Mouse (Mus musculus) cerebellum, adult 9-10 months (tissue): ENCODE results near the gene Tex2.
A peak's percentile ranks its signal among the peaks of the same experiment; 100 is the strongest.
"Not testable (repeated sequence)": the region's sequence is repeated elsewhere in the genome, so short reads cannot be mapped to it uniquely, and the experiment has no call there.

Experiments
- DNase-seq: peaks from one replicate; pipeline ENCODE4 v3.0.0; 2022

Tex2 gene

DNA sequence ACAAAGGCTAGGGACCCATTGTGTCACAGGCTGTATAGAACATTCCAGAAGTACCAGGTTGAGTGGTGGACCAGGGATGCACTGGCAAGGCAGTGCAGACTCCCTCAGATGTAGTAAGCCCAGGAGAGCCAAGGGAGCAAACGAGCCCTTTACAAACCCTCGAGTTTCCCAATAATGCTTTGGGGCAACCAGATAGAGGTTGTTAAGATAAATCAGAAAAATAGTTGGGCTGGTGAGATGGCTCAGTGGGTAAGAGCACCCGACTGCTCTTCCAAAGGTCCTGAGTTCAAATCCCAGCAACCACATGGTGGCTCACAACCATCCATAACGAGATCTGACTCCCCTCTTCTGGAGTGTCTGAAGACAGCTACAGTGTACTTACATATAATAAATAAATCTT is 5.5 kb upstream of the Tex2 start:
- not testable (repeated sequence) for DNase-seq

DNA sequence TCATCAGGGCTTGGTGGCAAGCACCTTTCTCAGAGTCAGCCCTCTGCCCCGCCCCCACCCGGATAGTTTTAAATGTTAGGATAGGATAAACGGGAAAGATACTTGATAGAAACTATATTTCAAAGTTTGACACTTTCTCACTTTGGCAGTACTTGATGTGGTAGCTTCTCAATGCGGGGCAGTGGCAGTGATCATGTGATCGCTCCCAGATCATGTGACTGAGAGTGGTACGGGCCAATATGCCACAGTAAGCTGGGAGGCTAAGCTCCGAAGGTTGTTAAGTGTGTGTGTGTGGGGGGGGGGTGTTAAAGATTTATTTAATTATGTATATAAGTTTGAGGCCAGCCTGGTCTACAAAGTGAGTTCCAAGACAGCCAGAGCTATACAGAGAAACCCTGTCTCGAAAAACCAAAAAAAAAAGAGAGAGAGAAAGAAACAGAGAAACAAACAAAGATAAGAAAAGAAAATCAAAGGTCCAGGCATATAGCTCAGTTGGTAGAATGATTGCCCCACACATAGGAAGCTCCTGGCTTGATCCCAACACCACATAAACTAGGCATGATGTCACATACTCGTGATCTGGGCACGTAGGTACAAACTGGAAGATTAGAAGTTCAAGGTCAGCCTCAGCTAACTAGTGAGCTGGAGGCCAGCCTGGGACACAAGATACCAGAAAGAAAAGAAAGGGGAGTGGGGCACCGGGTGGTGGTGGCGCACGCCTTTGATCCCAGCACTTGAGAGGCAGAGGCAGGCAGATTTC is 4.8 kb upstream of the Tex2 start:
- DNase-seq = no peak

DNA sequence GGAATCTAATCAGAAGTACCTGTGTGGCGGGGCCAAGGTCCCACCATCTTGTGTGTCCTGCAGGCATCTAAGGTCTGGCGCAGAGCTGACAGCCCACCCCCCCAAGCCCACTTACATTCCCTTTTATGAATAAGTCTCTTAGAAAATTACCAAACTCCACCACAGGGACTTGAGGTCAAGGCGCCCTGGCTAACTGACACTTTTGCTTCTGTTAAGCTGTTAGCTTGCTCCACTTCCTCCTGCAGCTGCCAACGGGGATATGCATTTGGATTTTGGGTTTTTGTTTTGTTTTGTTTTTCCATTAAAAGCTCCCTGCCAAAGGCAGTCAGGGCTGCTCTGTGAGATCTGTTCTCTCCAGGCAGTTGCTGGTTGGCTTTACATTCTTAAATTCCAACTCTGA is 2.3 kb upstream of the Tex2 start:
- no peak for DNase-seq

DNA sequence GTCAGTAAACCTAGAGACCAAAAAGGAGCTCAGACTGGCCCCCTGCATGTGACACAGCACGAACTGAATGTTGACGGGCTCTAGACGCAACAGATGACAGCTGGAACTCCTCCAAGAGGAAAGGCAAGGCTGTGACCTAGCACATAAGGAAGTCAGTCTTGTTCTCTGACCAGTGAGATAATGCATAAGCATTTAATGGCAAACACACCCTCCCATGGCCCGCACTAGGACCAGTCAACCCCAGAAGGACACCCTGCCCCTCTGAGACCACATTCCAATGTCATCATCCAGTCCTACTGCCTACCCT is 1.1 kb upstream of the Tex2 start:
- peak; percentile 60 for DNase-seq

- no peak for DNase-seq
These were observed 565 bp upstream of the Tex2 start for GRCm38 (mm10) chr11:106613638-106614338.

DNA sequence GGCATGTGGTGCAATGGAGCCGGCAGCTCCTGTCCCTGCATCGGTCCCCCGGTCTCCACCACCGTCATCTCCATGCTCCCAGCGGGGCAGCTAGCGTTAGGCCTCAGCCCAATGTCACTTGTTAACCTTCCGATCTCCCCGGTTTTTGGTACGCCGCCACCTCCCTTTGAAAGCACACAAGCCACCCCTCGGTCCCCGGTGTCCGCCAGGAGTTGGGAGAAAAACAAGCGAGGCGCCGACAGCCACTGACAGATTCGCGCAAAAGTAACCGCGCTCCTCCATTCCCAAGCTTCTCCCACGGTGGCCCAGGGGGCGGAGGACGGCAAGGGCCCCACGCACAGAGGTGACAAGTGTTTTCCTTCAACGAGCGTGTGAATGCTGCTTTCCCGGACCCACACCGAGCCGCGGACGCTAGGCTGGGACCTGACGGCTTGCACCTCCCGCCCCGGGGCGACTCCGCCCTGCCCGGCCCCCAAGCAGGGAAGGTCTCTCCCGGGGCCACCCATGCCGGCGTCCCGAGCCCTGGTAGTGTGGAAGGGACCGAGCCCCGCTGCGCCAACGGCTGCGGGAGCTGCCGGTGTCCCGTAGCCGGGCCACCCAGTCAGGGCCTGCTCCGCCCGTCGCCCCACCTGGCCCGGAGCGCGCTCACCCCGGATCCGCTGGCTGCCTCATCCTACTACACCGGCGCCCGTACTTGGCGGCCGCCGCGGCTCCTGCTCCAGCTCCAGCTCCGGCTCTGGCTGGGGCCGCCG is 838 bp downstream of the Tex2 start:
- DNase-seq = peak; percentile 61

GRCm38 (mm10) chr11:106609731-106610130 is 3.5 kb downstream of the Tex2 start:
- peak; percentile 26 for DNase-seq

GRCm38 (mm10) chr11:106607316-106607715 is 5.9 kb downstream of the Tex2 start:
- no peak for DNase-seq

DNA sequence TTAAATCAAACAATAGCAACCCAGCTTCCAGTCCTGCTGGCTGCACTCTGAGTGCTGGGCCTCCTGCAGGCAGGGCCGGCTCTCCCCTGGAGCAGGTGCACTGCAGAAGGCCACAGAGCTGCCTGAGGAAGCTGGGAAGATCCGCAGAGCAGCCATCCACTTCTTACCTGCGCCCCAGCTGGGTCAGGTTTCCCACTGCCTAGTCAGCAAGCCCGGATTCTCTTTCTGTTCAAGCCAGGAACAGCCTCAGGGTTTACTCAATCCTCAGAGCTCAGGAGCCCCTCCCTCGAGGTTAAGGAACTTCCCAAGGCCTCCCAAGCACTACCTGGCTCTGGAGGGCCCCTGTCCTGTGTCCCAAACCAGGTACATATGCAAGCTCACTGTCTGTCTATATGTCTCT is 7.2 kb downstream of the Tex2 start:
- no peak for DNase-seq

GRCm38 (mm10) chr11:106603230-106603629 is 10.0 kb downstream of the Tex2 start:
- DNase-seq = no peak

DNA sequence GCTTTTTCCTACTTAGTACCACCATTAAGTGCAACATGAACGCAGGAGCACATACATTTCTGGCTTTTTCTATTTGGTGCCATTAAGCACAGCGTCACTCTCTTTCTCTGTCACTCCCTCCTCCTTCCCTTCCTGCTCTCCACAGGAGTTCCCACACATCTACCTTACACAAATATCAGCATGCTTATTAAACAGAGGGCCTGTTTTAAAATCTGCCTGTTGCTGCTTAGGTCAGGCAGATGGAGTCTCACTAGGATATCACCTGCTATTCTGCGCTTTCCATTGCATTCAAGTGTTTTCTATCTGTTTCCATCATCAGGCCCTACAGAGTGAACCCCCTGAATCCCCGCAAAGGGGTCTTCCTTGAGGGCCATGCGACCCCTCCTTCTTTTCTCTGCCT is 13.1 kb downstream of the Tex2 start:
- DNase-seq = peak; percentile 52

- DNase-seq = no peak
These were observed 13.9 kb downstream of the Tex2 start for GRCm38 (mm10) chr11:106599345-106599744.

DNA sequence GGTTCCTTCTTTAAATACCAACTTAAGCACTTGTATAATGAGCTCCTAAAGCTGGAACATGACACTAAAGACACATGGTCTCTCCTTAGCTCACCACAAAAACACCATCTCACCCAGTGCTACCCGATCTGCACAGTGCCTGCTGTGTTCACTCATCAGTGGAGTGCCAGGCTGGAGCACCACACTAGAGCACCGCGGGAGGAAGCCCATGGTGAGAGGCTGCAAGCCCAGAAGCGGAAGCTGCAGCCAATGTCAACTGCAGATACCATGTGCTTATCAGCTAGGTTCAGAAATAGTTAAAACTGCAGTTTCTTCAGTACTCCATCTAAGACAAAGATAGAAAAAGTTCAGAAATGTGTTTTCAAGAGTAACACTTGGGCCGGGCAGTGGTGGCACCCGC is 14.9 kb downstream of the Tex2 start:
- DNase-seq = no peak

DNA sequence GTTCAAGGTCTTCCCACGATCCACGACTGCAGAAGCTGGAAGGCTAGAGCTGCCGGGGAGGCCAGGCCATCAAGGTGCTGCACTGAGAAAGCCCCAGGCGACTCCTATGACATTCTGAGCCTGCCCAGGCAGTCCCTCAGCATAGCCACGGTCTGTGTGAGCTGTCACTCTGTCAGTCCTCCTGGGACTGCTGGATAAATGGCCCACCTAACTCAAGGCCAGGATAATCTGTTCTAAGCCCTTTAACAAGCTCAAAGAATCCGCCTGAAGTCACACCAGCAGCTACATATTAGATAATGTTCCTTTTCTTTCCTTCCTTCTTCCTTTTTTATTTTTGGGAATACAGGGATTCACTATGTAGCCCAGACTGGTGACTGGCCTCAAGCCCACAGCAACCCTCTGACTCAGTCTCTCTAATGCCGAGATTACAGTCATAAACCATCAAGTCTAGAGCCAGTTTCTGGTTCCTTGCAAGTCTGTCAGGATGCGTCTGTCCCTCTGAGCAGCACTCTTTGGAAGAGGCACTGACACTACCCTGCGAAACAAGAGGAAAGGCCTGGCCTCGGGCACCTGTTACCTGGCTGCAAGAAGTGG is 15.4 kb downstream of the Tex2 start:
- no peak for DNase-seq

GRCm38 (mm10) chr11:106591183-106591582 is 22.0 kb downstream of the Tex2 start:
- no peak for DNase-seq

DNA sequence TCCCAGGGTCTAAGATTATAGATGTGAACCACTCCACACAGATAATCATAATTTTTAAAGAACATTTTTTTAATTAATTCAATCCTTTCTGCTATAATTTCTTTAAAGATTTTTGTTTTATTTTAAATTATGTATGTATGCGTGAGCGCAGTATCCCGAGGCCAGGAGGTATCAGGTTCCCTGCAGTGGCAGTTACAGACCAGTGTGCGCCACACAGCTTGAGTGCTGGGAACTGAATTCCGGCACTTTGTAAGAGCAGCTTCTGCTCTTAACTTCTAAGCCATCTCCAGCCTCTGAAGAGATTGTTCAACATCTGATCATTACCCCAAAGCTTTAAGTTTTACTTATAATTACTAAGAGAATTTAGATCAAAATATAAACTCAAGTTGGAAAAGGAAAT is 23.1 kb downstream of the Tex2 start:
- DNase-seq = no peak

GRCm38 (mm10) chr11:106588781-106589180 is 24.4 kb downstream of the Tex2 start:
- no peak for DNase-seq

- no peak for DNase-seq
These were observed 25.3 kb downstream of the Tex2 start for GRCm38 (mm10) chr11:106587786-106588519.

DNA sequence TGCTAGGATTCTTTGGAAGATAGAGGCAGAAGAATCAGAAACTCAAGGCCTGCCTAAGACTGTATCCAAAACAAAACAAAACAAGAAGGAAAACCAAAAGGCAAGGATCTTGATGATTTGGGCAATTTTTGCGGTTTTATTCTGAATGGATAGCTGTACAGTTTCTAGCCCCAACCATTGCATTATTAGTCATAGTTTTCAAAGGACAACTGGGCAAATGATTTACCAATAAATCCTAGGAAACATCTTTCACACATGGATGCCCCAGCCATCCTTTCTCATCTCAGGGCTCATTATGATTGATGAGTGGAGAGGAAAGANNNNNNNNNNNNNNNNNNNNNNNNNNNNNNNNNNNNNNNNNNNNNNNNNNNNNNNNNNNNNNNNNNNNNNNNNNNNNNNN is 29.4 kb downstream of the Tex2 start:
- no peak for DNase-seq

DNA sequence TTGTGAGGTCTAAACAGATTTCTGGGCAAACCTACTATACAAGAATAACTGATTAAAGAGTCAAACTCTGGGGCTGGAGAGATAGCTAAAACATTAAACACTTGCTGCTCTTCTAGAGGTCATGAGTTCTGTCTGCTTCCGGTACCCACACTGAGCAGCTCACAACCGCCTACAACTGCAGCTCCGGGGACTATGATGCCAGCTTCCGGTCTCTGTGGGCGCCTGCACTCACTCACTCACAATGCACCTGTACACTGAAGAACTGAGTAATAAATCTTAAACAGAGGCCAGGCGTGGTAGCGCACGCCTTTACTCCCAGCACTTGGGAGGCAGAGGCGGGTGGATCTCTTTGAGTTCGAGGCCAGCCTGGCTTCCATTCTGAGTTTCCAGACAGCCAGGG is 31.9 kb downstream of the Tex2 start:
- no peak for DNase-seq

DNA sequence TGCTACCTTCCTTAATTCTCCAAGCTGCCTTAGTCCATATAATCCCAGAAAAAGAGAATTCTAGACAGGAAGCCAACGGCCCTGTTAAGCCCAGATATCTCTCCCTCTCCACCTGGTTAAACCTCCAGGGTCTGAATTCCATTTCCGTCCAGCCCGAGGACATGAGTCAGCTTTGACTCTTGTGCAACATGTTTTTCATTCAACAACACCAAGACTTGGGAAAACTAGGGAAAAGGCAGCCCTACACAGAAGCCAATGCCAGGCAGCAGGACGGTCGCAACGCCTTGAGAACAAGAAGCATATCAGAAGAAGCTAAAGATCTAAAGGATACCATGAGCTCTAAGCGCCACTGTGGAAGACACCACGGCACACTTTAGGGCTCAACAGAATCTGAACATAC is 32.8 kb downstream of the Tex2 start:
- no peak for DNase-seq

DNA sequence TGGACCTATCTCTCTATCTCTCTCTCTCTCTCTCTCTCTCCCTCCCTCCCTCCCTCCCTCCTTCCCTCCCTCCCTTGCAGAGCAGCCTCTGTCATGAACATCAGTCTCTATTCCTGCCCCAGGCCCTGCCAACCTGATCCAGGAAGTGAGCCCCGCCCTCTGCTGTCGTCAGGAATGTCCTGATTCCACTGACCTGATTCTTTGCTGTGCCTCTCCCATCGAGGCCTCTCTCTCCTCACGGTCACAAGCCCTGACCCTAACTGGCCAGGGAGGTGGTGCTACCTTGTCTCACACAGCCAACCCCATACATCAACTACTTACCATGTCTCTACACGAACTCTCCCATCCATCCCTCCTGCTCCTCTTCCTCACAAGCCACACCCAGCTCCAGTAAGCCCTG is 33.3 kb downstream of the Tex2 start:
- no peak for DNase-seq

DNA sequence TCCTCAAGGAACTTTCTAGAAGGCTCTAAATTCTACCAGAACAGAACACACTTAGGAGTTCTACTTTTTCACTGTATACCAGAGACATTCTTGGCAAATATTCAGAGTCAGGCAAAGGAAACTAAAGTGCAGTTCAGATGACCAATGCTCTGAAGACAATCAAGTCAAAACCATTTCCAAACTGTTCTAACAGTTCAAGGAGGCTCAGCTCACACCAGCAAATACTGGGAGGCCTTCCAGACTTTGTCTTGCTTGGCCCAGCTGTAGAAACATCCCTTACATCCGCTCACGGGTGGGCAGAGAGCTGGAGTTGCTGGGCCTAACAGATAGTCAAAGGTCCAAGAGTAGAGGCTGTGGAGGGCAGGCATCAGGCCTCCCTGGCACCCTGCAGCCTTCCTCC is 34.1 kb downstream of the Tex2 start:
- DNase-seq = no peak
